Mouse (Mus musculus): Measurements from ENCODE around the gene Srd5a1.

Gene Srd5a1

DNA sequence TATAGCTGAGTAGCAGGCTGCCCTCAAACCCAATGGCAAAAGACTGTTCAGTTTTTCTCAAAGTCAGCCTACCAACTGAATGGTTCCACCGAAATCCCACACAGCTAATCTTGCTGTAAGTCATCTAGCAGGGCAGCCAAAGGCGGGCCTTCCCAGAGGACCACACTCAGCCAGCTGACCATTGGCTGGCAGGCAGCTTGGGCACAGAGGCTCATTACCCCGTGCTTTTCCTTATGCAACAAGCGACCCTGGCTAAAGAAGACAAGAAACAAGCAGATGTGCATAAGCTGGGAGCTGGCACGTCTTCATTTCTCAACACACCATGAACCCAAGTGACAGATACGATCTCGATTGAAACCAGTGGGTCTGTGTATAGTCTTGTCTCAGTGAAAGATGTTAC, 73.9 kb downstream of the Srd5a1 start:
- no peak for DNase-seq

DNA sequence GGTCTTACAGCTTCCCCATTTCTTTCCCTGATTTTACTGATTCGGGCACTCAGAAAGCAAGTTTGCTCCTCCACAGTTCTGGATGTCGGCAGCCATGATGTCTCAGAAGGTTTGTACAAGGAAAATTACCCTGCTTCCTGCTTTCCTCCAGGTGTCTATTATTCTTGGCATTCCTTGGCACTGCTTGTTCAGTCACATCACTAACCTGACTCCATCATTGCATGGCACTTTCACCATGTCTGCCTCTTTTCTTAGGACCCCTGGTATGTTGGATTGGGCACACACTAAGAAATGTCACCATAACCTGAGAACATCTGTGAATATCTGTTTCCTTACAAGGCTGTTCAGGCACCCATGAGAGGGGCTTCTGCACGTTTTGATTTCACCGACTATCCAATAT, 75.2 kb downstream of the Srd5a1 start:
- no peak for DNase-seq

GRCm38 (mm10) chr13:69534654-69535551, 76.3 kb downstream of the Srd5a1 start:
- DNase-seq: peak; percentile 98

DNA sequence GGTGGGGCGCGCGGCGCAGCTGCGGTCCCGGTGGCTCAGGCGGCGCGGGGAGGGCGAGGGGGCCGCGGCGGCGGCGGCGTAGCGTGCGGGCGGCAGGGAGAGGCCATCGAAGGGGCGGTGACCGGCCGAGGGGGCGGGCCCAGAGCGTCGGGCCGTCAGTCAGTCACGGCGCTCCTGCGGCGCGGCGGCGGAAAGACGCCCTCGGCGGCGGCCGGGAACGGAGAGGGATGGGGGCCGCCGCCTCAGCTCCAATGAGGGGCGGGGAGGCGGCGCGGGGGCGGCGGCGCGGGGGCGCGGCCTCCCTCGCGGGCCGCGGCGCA, 76.9 kb downstream of the Srd5a1 start, which contains the start of gene Tent4a:
Gene Tent4a (minus strand): TSS at position 284 of the 320 bp plus-strand sequence.
- DNase-seq: no peak

- peak; percentile 55 for DNase-seq
Measured at GRCm38 (mm10) chr13:69533405-69534333, 77.6 kb downstream of the Srd5a1 start, which contains the start of gene Nsun2. Gene Nsun2, plus strand, starts transcription at chr13:69533746.

- DNase-seq: no peak
Measured at GRCm38 (mm10) chr13:69532893-69533404, 78.3 kb downstream of the Srd5a1 start.

DNA sequence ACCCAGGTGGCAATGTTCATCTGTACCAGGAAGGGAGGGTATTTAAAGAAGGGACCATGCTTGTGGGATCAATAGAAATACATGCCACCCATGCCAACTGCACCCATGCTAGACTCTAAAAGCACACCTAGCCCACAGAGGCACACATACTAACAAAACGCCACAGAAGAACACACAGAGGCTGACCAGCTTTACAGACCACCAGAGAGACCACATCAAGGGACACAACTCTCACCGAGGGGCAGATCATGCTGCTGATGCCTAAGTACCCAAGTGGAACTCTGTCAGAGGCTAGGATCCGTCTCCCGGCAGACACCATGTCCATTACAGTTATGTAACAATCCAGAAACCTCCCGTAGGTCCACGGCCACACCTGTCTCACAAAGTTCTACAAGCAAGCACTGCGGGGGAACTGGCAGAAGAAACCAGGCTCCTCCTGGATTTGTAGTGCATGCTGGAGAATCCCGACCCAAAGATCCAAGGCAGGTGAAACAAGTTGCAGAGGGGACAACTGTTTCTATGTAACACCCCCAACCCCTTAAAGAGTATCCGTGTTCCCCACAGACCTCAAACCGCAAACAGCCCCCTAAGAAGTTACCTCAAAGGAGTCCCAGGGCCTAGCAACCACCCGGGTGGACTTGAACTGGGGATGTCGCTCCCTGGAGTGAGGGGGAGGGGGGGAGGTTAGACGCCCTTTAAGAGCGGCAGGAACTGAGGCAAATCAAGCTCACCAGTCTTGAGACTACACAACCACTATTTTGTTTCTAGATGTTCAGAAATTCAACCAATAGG, 78.9 kb downstream of the Srd5a1 start:
- peak; percentile 47 for DNase-seq

DNA sequence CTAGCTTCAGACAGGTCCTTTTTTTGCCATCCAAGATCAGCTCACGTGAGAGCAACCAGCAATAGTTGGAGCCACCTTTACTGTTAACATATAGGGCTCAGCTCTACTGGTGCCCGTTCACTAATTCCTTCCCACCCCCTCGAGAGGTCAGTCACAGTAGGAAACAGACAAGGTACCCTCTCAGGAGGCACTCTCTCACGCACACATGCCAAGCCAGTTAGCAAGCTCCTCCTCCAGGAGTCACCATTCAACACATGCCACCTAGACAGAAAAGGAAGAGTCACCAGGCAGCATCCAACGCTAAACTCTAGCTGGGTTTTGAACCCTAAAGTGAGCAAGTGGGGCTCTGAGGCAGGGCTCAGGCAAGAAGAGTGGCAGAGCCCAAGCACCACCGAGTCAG, 79.8 kb downstream of the Srd5a1 start:
- DNase-seq: no peak

- peak; percentile 28 for DNase-seq
Measured at GRCm38 (mm10) chr13:69530951-69531350, 80.3 kb downstream of the Srd5a1 start.

DNA sequence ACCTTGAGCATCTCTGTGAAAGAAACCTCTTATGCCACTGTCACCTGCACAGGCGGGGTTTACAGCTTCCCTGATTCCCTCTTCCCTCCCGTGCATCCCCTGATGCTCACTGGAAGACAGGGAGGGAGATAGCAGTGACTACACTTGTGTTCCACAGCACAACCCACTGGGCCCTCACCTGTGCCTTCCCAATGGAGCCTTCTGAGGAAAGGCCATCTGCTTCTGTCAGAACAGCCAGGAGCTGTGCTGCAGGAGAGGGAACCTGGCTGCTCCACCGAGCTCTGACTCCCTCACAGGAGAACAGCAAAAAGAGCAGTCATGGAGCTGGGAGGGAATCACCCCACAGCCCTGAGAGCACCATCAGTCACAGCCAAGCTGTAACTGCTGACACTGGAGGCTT, 81.1 kb downstream of the Srd5a1 start:
- DNase-seq: no peak

GRCm38 (mm10) chr13:69528531-69528930, 82.7 kb downstream of the Srd5a1 start:
- DNase-seq: peak; percentile 39

- peak; percentile 89 for DNase-seq
Measured at GRCm38 (mm10) chr13:69525867-69526266, 85.4 kb downstream of the Srd5a1 start.

DNA sequence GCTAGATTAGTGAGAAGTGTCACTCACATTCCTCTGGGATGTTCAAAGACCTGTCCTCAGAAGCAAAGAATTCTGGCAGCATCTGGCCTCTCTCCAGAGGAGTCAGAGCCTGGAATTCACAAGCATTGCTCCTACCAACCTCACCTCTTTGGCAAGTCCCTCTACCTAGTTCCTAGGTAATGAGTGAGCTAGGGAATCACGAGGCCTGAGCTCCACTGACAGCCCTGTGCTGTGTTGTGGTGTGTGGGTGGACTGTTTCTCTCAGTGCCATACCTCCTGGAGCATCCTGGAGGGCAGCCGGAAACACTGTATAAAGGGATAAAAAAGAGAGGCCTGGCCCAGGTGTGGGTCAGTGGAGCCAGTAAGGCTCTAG, 87.1 kb downstream of the Srd5a1 start:
- DNase-seq: peak; percentile 79
